Mouse (Mus musculus) forebrain, embryonic 13.5 days (tissue): ENCODE measurements around the gene Thbd. TPM values are rescaled to one million over a fixed set of nuclear protein-coding genes. Genes with fewer than 3 reads are reported as not detected.

Experiments used
- ATAC-seq: fragments of 200-750 bp; cut with Nextera tagmentation; 2 replicates; pipeline ENCODE4 v1.8.0; 2017
- H3K27ac ChIP-seq: fragments of 300-500 bp; sonication (generic); 2 replicates; pipeline ENCODE4 v1.5.1; 2015; ENCODE audit warnings: inconsistent platforms, mild to moderate bottlenecking, moderate library complexity
- H3K27me3 ChIP-seq: fragments of 300-500 bp; sonication (generic); 2 replicates; pipeline ENCODE4 v1.6.1; 2015; ENCODE audit warnings: mild to moderate bottlenecking, inconsistent platforms
- H3K36me3 ChIP-seq: fragments of 300-500 bp; sonication (generic); 2 replicates; pipeline ENCODE4 v1.6.1; 2015; ENCODE audit warnings: mild to moderate bottlenecking, inconsistent platforms; ENCODE audit not compliant: poor library complexity, severe bottlenecking
- H3K4me1 ChIP-seq: fragments of 300-500 bp; sonication (generic); 2 replicates; pipeline ENCODE4 v1.6.1; 2015; ENCODE audit warnings: inconsistent platforms
- H3K4me2 ChIP-seq: fragments of 300-500 bp; sonication (generic); 2 replicates; pipeline ENCODE4 v1.6.1; 2015; ENCODE audit warnings: inconsistent platforms, mild to moderate bottlenecking, moderate library complexity
- H3K4me3 ChIP-seq: fragments of 300-500 bp; sonication (generic); 2 replicates; pipeline ENCODE4 v1.5.1; 2015; ENCODE audit warnings: mild to moderate bottlenecking, inconsistent platforms
- H3K9ac ChIP-seq: fragments of 300-500 bp; sonication (generic); 2 replicates; pipeline ENCODE4 v1.6.1; 2015; ENCODE audit warnings: mild to moderate bottlenecking, inconsistent platforms
- H3K9me3 ChIP-seq: fragments of 300-500 bp; sonication (generic); replicated peaks from 2 replicates; pipeline ENCODE4 v1.6.1; 2016; ENCODE audit warnings: inconsistent platforms
- WGBS: fragments of 180-500 bp; shearing (Covaris S2); methylation state at CpG from one replicate; pipeline ENCODE4 v1.1.7; 2015; 5-methylcytosine and 5-hydroxymethylcytosine counted together
- polyA plus RNA-seq: library from polyadenylated mRNA; unstranded; fragments of >200 nt; fragmentation: Nextera tagmentation; extraction: Ambion mirVana; gene quantifications from 2 replicates; pipeline ENCODE4 v1.2.1, GENCODE M21; 2015

The Thbd gene
- polyA plus RNA-seq = 2.2 and 2.7 TPM in 2 replicates

DNA sequence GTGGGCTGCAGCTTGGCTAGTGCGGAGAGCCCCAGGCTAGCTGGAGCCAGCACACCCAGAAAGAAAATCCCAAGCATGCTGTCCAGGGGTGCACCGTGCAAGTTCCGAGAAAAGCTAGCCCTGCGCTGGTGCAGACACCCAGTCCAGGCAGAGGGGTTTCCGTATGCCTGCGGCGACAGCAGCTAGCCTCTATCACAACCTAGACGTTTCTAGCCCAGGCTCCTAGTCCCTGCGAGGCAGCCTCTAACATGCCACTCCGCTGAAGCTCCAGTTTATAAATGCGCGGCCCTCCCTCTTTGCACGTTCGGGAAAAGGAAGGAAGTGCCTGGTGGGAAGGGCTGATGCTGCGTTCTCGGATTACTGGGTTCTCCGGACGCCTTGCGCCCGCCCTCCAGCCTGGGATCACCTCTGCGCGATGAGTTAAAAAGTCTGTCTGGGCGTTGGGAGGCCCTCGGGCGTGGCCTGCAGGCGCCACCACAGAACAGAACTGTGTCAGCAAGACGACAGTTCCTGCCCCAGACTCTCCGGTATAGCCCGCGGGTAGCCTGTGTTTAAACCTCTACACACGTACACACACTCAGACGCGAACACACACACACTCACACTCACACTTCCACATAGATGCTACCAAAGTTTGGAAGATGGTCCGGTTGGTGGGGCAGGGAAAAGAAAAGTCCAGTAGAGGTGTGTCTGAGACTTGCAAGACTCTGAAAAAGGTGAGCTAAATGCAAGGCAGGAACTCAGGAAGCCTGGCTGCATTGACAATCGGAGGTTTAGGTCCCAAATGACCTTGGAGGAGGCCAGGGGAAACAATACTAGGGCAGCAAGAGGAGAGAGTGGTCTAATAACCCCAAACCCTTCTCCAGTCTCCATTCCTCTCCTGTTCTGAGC lies at the start of gene Thbd:
TSS of gene Thbd (minus strand) at position 319 of the 891 bp plus-strand sequence.
- H3K9ac ChIP-seq = peak within 1 kb of the TSS; percentile 43
- peaks cover 27% of the 10 kb centered on the region for H3K4me1 ChIP-seq
- WGBS = 3% methylated on average over 35 of the region's 35 CpGs
- peaks cover 47% of the 10 kb centered on the region for H3K27me3 ChIP-seq
- ATAC-seq = peak; percentile 65
- no peaks in the 10 kb centered on the region for H3K36me3 ChIP-seq
- H3K27ac ChIP-seq = no peak within 1 kb of the TSS
- H3K9me3 ChIP-seq = no peaks in the 10 kb centered on the region
- peak within 1 kb of the TSS; percentile 38 for H3K4me3 ChIP-seq
- peak within 1 kb of the TSS; percentile 65 for H3K4me2 ChIP-seq

DNA sequence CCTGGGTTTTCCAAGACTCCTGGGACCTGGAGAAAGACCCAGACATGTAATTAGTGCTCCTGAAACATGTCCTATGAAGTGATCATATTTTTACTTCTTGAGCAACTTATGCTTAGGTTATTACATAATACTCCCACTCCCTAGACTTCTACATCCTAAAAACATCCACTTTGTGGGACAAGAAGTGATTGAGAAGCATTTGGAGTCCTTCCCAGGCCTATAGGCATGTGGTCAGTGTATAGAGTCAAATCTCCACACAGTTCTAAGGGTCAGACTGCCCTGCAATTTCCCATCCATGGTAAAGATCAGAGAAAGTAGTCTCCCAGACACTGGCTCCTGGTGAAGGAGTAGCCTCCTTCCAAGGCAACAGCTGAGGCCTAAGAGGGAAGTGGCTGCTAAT lies 47.4 kb upstream of the Thbd start:
- no peak for ATAC-seq
- Histone ChIP-seq H3K36me3 (no peaks in the 10 kb centered on the region), H3K4me1 (no peaks in the 10 kb centered on the region), H3K27ac (no peak overlapping the region), H3K4me2 (no peak overlapping the region), H3K4me3 (no peak overlapping the region), H3K9me3 (no peaks in the 10 kb centered on the region), H3K27me3 (no peaks in the 10 kb centered on the region), H3K9ac (no peak overlapping the region)

DNA sequence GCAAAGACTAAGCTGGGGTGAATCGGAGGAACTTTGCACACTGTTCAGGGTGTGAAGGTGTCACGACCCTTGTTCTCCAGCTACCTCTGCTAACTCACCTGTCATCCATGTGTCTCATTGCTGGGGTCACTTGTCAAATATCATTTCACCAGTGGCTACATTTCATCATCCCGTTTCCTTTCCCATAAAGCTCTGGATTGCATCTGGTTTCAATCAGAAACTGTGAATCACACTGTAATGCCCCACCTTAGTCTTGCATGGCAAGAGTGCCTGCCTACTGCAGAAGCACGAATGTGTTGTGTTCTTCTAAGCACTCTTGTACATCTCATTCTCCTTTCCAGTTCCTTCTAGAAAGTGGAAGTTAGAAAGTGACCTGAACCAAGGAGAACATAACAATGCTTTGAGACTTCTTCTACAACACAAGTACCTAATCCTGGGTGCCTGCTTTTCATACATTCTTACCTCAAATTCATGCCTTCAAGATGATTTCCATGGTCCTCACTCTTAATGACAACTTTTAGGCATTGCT lies 46.1 kb upstream of the Thbd start:
- WGBS = 82% methylated on average over 4 of the region's 4 CpGs
- no peaks in the 10 kb centered on the region for H3K4me1 ChIP-seq
- H3K4me2 ChIP-seq = no peak overlapping the region
- no peak overlapping the region for H3K4me3 ChIP-seq
- no peaks in the 10 kb centered on the region for H3K27me3 ChIP-seq
- no peak overlapping the region for H3K27ac ChIP-seq
- no peak for ATAC-seq
- no peaks in the 10 kb centered on the region for H3K9me3 ChIP-seq
- no peak overlapping the region for H3K9ac ChIP-seq
- no peaks in the 10 kb centered on the region for H3K36me3 ChIP-seq

DNA sequence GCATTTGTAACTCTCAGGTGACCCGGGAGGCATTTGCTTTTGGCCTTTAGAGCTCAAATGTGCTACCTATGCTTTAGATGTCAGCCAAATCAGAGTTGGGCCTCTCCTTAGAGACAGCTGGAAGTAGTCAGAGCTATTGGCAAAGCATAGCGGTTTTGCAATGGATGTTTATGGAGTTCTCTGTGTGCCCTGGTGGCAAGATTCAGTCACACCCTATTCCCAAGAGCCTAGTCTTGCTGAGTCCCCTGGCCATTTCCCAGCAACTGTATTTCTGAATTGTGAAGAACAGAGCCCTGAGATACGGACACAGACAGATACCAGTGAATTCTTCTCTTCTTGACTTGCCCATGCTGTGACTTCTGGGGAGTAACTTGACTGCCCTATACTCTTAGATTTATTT lies 45.1 kb upstream of the Thbd start:
- no peak overlapping the region for H3K9ac ChIP-seq
- no peaks in the 10 kb centered on the region for H3K9me3 ChIP-seq
- ATAC-seq = no peak
- WGBS = 87% methylated on average over 3 of the region's 3 CpGs
- no peaks in the 10 kb centered on the region for H3K27me3 ChIP-seq
- H3K36me3 ChIP-seq = no peaks in the 10 kb centered on the region
- H3K4me3 ChIP-seq = no peak overlapping the region
- H3K4me2 ChIP-seq = no peak overlapping the region
- H3K27ac ChIP-seq = no peak overlapping the region
- no peaks in the 10 kb centered on the region for H3K4me1 ChIP-seq

DNA sequence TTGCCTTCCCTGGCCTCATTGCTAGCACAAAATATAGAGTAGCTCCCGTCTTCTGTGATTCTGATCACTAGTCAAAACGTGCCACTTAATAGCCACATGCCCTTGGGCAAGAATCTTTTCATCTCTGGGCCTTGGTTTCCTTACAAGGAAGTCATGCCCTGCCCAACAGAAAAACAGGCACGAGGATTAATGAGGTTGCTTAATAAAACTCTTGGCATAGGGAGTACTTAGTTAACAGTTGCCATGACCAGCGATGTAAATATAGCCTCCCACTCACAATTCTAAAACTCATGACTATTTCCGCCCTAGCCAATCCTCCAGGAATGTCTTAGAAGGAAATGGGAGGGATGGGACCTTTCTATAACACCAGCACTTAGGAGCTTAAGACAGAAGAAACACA lies 43.5 kb upstream of the Thbd start:
- no peaks in the 10 kb centered on the region for H3K36me3 ChIP-seq
- no peaks in the 10 kb centered on the region for H3K4me1 ChIP-seq
- no peak for ATAC-seq
- H3K4me2 ChIP-seq = no peak overlapping the region
- H3K4me3 ChIP-seq = no peak overlapping the region
- no peaks in the 10 kb centered on the region for H3K27me3 ChIP-seq
- H3K9me3 ChIP-seq = no peaks in the 10 kb centered on the region
- H3K27ac ChIP-seq = no peak overlapping the region
- H3K9ac ChIP-seq = no peak overlapping the region
- WGBS = 70% methylated on average over 5 of the region's 5 CpGs

DNA sequence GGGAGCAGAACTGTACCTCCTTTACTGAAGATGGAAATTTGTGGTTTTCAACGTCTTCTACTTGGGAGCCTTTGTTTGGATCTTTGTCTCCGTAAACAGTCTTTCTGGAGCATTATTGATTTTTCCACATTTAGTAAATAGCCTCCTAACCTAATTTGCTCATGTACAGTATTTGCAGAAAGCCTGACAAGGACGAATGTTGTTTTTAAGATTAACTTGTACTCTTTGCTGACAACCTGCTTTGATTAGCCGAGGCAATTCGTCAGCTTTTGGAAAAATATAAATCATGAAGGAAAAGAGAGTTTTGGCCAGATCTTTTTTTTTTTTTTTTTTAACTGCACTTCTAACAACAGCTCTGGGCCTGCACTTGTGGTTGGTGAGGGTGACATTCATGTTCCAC lies 42.6 kb upstream of the Thbd start:
- no peaks in the 10 kb centered on the region for H3K4me1 ChIP-seq
- 95% methylated on average over 5 of the region's 5 CpGs for WGBS
- H3K27ac ChIP-seq = no peak overlapping the region
- ATAC-seq = no peak
- no peak overlapping the region for H3K4me2 ChIP-seq
- H3K9me3 ChIP-seq = no peaks in the 10 kb centered on the region
- no peak overlapping the region for H3K4me3 ChIP-seq
- no peaks in the 10 kb centered on the region for H3K36me3 ChIP-seq
- H3K27me3 ChIP-seq = no peaks in the 10 kb centered on the region
- no peak overlapping the region for H3K9ac ChIP-seq

DNA sequence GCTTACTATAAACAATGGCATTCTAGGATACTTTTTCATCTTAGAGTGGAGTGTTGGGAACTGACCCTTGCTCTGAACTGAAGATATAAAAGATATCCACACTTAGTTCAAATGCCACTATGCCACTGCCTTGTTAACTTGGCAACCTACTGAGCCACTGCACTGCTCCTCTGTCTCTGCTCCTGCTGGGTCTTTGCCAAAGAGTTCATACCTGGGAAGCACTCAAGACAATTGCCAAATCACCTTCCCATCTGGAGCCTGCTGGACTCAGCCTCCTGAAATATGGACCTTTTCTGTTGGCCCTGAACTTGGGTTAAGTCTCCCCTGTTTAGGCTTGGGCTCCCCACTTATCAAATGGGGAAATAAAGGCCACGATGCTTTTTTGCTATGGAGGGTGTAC lies 41.7 kb upstream of the Thbd start:
- no peak overlapping the region for H3K4me2 ChIP-seq
- H3K9me3 ChIP-seq = no peaks in the 10 kb centered on the region
- H3K27me3 ChIP-seq = no peaks in the 10 kb centered on the region
- no peaks in the 10 kb centered on the region for H3K4me1 ChIP-seq
- 93% methylated on average over 1 of the region's 1 CpGs for WGBS
- no peak overlapping the region for H3K9ac ChIP-seq
- no peak overlapping the region for H3K4me3 ChIP-seq
- no peak for ATAC-seq
- no peaks in the 10 kb centered on the region for H3K36me3 ChIP-seq
- H3K27ac ChIP-seq = no peak overlapping the region

DNA sequence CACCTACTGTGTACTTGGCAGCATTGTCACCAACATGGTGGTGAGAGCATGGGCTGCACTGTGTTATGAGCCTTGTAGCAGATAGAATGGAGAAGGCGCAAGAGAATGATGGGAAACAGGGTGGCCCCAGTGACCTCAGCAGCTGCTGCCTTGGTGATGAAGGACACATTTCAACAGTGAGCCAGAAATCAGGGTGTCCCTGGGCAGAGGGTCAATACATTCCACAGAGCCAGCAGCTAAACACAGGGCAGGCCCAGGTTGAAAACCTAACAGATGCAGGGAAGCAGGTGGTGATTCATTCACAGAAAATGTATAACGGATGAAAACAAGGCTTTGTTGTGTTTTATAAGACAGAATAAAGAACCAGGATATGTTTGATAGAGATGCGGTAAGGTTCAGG lies 38.5 kb upstream of the Thbd start:
- H3K27ac ChIP-seq = no peak overlapping the region
- no peak overlapping the region for H3K4me2 ChIP-seq
- H3K9me3 ChIP-seq = no peaks in the 10 kb centered on the region
- H3K9ac ChIP-seq = no peak overlapping the region
- H3K27me3 ChIP-seq = no peaks in the 10 kb centered on the region
- no peak for ATAC-seq
- H3K36me3 ChIP-seq = no peaks in the 10 kb centered on the region
- no peak overlapping the region for H3K4me3 ChIP-seq
- 83% methylated on average over 3 of the region's 3 CpGs for WGBS
- H3K4me1 ChIP-seq = no peaks in the 10 kb centered on the region

DNA sequence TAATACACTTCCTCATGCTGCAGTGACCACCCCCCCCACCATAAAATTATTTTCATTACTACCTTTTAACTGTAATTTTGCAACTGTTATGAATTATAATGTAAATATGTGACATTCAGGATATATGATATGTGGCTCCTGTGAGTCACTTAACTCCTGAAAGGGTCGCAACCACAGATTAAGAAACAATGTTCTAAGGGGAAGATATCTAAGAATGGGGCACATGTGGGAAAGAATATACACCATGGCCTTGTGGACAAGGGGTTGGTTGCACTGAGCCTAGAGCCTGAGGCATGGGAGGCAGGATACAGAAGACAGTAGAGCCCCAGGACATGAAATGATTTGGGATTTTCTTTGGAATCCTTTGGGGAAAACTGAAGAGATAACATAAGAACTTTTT lies 37.6 kb upstream of the Thbd start:
- Histone ChIP-seq H3K9ac (no peak overlapping the region), H3K27ac (no peak overlapping the region), H3K4me1 (no peaks in the 10 kb centered on the region), H3K36me3 (no peaks in the 10 kb centered on the region), H3K4me2 (no peak overlapping the region), H3K9me3 (no peaks in the 10 kb centered on the region), H3K4me3 (no peak overlapping the region), H3K27me3 (no peaks in the 10 kb centered on the region)
- WGBS = 98% methylated on average over 1 of the region's 1 CpGs
- no peak for ATAC-seq

DNA sequence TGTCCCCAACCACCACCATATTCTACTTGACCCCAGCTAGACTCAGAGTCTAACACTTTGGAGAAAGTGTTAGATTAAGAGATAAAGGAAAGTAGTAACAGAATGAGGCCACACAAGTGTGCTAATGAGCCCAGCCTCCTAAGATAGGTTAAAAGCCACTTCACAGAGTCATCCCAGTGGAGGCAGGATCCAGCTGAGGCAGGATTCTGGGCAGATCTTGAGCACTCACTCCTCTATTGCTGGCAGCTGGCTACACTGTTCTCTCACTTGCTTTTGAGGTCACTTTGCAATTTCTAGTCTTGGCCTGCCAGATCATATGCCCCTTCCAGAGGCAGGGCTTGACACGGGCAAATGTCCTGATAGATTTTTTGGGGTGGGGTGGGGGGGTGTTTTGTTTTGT lies 36.5 kb upstream of the Thbd start:
- H3K9me3 ChIP-seq = no peaks in the 10 kb centered on the region
- no peaks in the 10 kb centered on the region for H3K27me3 ChIP-seq
- H3K4me1 ChIP-seq = no peaks in the 10 kb centered on the region
- H3K4me2 ChIP-seq = no peak overlapping the region
- WGBS = 81% methylated on average over 1 of the region's 1 CpGs
- H3K4me3 ChIP-seq = no peak overlapping the region
- no peaks in the 10 kb centered on the region for H3K36me3 ChIP-seq
- no peak overlapping the region for H3K9ac ChIP-seq
- H3K27ac ChIP-seq = no peak overlapping the region
- no peak for ATAC-seq

DNA sequence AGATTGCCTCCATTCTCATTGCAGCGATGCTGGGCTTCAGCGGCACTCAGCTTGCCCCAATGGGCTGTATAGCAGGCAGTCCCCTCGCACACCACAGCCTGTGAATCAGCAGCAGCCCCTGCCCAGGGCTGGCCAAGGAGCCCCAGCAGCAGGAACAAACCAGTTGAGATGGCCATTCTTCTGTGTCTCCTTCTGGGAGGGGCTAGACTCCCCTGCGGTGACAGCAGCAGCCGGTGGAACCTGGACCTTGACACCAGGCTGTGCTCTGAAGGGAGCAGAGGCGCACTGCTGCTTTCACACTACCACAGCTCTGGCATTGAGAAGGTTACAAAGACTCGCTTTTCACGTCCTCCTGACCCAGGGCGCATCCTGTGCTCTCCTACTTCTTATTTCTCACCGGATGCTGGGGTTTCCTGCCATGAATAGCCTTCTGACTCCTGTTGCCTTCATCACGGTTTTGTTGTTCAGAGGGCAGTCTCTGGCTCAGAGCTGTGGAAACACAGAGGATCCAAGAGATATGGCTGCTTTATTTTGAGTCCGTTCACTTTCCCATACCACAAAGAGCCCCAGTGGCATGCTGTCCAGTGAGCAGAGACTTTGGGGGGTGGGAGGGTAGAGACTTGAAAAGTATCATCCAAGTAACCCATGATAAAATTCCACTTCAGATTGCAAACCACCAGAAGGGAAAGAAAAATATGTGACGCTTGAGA lies 35.4 kb upstream of the Thbd start, which contains the start of gene Cd93:
TSS of gene Cd93 (minus strand) at position 315 of the 710 bp plus-strand sequence.
- Histone ChIP-seq H3K4me2 (no peak within 1 kb of the TSS), H3K27ac (no peak within 1 kb of the TSS), H3K4me3 (no peak within 1 kb of the TSS), H3K9ac (no peak within 1 kb of the TSS; the same call in 1 of the 2 replicates), H3K9me3 (no peaks in the 10 kb centered on the region), H3K36me3 (no peaks in the 10 kb centered on the region), H3K4me1 (no peaks in the 10 kb centered on the region), H3K27me3 (no peaks in the 10 kb centered on the region)
- WGBS = 67% methylated on average over 13 of the region's 13 CpGs
- ATAC-seq = no peak

DNA sequence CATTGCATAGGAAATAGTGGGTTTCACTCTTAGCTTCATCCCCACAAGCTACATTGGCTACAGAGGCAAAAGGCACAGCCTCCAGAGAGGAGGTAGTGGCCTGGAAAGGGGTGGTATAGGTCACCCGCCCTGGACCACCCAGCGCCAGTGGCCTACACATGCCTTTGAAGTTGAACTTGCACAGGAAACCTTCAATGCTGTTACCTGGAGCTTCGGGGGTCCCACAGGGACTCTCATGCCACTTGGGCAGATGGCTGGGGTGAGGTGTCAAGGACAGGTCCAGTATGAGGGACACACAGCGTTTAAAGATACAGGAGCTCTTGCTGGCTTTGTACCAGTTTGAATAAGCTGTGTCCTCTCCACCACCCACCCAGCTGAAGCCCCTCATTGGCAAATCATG lies 34.7 kb upstream of the Thbd start:
- no peaks in the 10 kb centered on the region for H3K36me3 ChIP-seq
- no peak overlapping the region for H3K4me3 ChIP-seq
- no peaks in the 10 kb centered on the region for H3K4me1 ChIP-seq
- H3K27me3 ChIP-seq = no peaks in the 10 kb centered on the region
- ATAC-seq = no peak
- no peak overlapping the region; the same call in 1 of the 2 replicates for H3K9ac ChIP-seq
- WGBS = 90% methylated on average over 4 of the region's 4 CpGs
- H3K4me2 ChIP-seq = no peak overlapping the region
- no peaks in the 10 kb centered on the region for H3K9me3 ChIP-seq
- no peak overlapping the region for H3K27ac ChIP-seq
